Mouse (Mus musculus): ENCODE results near the gene Gm7102. TPM values are rescaled to one million over a fixed set of nuclear protein-coding genes. Genes with fewer than 3 reads are reported as not detected.

Gm7102 gene
- polyA plus RNA-seq (2015; fragmentation: Nextera tagmentation; extraction: Ambion mirVana): not detected in 2 replicates

GRCm38 (mm10) chr19:61175756-61176324 is at the start of gene Gm7102:
Gene Gm7102, minus strand, starts transcription at chr19:61176309.

GRCm38 (mm10) chr19:61183590-61183989 is 7.5 kb upstream of the Gm7102 start, which contains the start of gene Gm6020:
Gene Gm6020, plus strand, starts transcription at chr19:61183890.

GRCm38 (mm10) chr19:61140342-61141206 is 35.5 kb downstream of the Gm7102 start, which contains the start of gene Zfp950:
Gene Zfp950, minus strand, starts transcription at chr19:61140840.

Other genes with a start within 250 kb of the Gm7102 start
- 15.2 and 17.0 TPM in 2 replicates for gene Zfp950, start 35.5 kb downstream of the Gm7102 start, polyA plus RNA-seq (2015; fragmentation: Nextera tagmentation; extraction: Ambion mirVana)
- not detected in 2 replicates for gene Gm6020, start 7.6 kb upstream of the Gm7102 start, polyA plus RNA-seq (2015; fragmentation: Nextera tagmentation; extraction: Ambion mirVana)
- gene Csf2ra, start 52.1 kb upstream of the Gm7102 start, polyA plus RNA-seq (2015; fragmentation: Nextera tagmentation; extraction: Ambion mirVana): 18.6 and 39.0 TPM in 2 replicates
- gene Gm21060, start 120.8 kb upstream of the Gm7102 start, polyA plus RNA-seq (2015; fragmentation: Nextera tagmentation; extraction: Ambion mirVana): not detected in 2 replicates